Mouse (Mus musculus) neural tube, embryonic 11.5 days (tissue): ENCODE results near the gene Slc17a3. TPM values are rescaled to one million over a fixed set of nuclear protein-coding genes. Genes with fewer than 3 reads are reported as not detected.

Experiments
- ATAC-seq: fragments of 200-750 bp; cut with Nextera tagmentation; 2 replicates; pipeline ENCODE4 v1.8.0; 2017; ENCODE audit warnings: moderate number of reproducible peaks, mild to moderate bottlenecking, moderate TSS enrichment, moderate library complexity; ENCODE audit not compliant: insufficient read depth, low FRiP score, low TSS enrichment
- DNase-seq: peaks from one replicate; pipeline ENCODE4 v3.0.0-alpha.2; 2015; ENCODE audit warnings: low spot score
- H3K27ac ChIP-seq: fragments of 300-500 bp; sonication (generic); 2 replicates; pipeline ENCODE4 v1.5.1; 2014; ENCODE audit warnings: low read depth, mild to moderate bottlenecking, low read length
- H3K27me3 ChIP-seq: fragments of 300-500 bp; sonication (generic); 2 replicates; pipeline ENCODE4 v1.6.1; 2014; ENCODE audit warnings: mild to moderate bottlenecking, low read length, mixed read lengths; ENCODE audit not compliant: control insufficient read depth, insufficient read depth
- H3K36me3 ChIP-seq: fragments of 300-500 bp; sonication (generic); 2 replicates; pipeline ENCODE4 v1.6.1; 2014; ENCODE audit warnings: mild to moderate bottlenecking, low read length, moderate library complexity, mixed read lengths; ENCODE audit not compliant: control insufficient read depth, insufficient read depth
- H3K4me1 ChIP-seq: fragments of 300-500 bp; sonication (generic); 2 replicates; pipeline ENCODE4 v1.6.1; 2014; ENCODE audit warnings: low read length, mixed read lengths; ENCODE audit not compliant: control insufficient read depth, insufficient read depth
- H3K4me2 ChIP-seq: fragments of 300-500 bp; sonication (generic); 2 replicates; pipeline ENCODE4 v1.6.1; 2014; ENCODE audit warnings: low read depth, mild to moderate bottlenecking, moderate library complexity
- H3K4me3 ChIP-seq: fragments of 300-500 bp; sonication (generic); 2 replicates; pipeline ENCODE4 v1.5.1; 2014; ENCODE audit warnings: low read depth, low read length
- H3K9ac ChIP-seq: fragments of 300-500 bp; sonication (generic); 2 replicates; pipeline ENCODE4 v1.6.1; 2014; ENCODE audit warnings: mild to moderate bottlenecking, low read length
- H3K9me3 ChIP-seq: fragments of 300-500 bp; sonication (generic); 2 replicates; pipeline ENCODE4 v1.6.1; 2016; ENCODE audit warnings: low read length; ENCODE audit not compliant: control insufficient read depth
- WGBS: fragments of 180-500 bp; shearing (Covaris S2); extraction: QIAGEN DNeasy Blood & Tissue Kit; methylation state at CpG from one replicate; pipeline ENCODE4 v1.1.7; 2014; 5-methylcytosine and 5-hydroxymethylcytosine counted together
- polyA plus RNA-seq: library from polyadenylated mRNA; unstranded; fragments of >200 nt; fragmentation: Nextera tagmentation; extraction: Ambion mirVana; gene quantifications from 2 replicates; pipeline ENCODE4 v1.2.1, GENCODE M21; 2014

Slc17a3 gene
- polyA plus RNA-seq, 1 experiment from 2014 or later = not detected

DNA sequence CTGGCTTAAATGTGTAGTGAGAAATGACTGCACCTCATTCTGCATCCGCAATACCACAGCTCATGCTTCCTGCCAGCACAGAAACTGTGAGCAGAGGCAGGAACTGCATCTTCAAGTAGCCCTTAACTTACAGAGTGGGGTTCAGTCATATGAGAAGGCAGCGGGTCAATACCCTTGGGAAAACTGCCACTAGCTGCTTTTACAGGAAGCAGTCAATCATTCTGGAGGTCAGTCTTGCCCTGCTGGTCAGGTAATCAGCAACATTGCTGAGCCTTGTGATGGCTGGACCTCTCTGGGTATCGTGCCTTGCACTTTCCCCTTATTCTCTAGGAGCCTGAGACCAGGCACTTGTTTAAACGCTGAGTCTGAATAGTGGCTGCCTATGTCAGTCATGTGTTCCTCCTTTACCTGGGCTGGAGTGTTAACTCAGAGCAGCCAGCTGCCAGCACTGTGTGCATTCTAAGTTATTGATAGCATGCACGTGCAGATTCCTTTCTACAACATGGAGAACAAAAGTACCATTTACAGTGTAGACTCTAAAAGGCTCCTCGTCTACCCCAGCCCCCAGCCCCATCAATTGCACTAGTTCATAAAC lies 49.9 kb downstream of the Slc17a3 start:
- H3K9ac ChIP-seq = no peak overlapping the region
- peaks cover 3% of the 10 kb centered on the region for H3K4me1 ChIP-seq
- WGBS = 58% methylated on average over 6 of the region's 6 CpGs
- H3K27ac ChIP-seq = no peak overlapping the region
- H3K36me3 ChIP-seq = no peaks in the 10 kb centered on the region
- ATAC-seq (no peak), DNase-seq (peak; percentile 14)
- H3K4me3 ChIP-seq = no peak overlapping the region
- no peak overlapping the region for H3K4me2 ChIP-seq
- H3K27me3 ChIP-seq = no peaks in the 10 kb centered on the region
- H3K9me3 ChIP-seq = no peaks in the 10 kb centered on the region

DNA sequence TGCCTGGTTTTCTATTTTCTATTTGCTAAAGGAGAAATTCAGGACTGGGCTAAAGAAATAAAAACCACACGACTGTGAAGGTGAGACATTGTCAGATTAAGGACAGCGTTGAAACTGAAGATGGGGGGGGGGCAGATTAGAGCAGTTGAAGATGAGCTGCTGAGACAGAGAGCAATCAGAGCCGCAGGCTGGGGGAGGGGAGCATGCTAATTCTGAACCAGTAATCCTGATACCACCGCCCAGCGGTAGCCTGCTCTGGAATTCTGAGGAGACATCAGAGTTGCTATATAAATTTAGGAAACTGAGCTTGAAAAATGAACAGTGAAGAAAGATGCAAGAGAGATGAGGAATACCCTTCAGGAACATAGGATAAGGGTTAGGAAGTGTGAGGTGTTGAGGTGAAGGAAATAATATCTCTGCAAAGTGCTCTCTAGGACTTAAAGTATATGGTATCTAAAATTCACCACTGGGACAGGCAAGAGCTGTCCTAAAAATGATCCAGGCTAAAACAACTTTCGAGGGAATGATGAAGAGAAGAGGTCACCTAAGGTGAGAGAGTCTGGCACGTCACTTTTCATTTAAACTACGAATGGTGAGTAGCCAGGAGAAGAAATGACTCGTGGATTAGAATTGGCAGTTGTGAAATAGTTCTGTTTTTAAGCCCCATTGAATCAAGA lies 53.5 kb downstream of the Slc17a3 start:
- DNase-seq (no peak), ATAC-seq (no peak)
- WGBS = 30% methylated on average over 9 of the region's 9 CpGs

DNA sequence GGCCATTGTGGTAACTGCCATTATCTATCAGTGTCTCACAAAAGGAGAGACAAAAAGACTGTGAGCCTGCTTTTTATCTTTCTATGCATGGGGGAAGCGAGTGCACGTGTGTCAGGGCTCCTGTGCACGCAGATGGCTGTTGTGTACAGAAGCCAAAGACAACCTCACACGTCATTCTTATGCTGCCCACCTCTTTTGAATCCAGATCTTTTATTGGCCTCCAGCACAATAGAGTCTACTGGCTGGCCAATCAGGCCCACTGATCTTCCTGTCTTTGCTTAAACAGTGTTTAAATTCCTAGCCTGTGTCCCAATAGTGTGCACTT lies 54.0 kb downstream of the Slc17a3 start:
- ATAC-seq (no peak), DNase-seq (peak; percentile 24)
- Histone ChIP-seq H3K36me3 (no peaks in the 10 kb centered on the region), H3K4me2 (no peak overlapping the region), H3K27ac (no peak overlapping the region), H3K27me3 (no peaks in the 10 kb centered on the region), H3K4me1 (peaks cover 3% of the 10 kb centered on the region), H3K9ac (no peak overlapping the region), H3K9me3 (no peaks in the 10 kb centered on the region), H3K4me3 (no peak overlapping the region)
- WGBS = 37% methylated on average over 4 of the region's 4 CpGs

More for the DNA sequence above, 53.5 kb downstream of the Slc17a3 start:
- Histone ChIP-seq H3K27me3 (no peaks in the 10 kb centered on the region), H3K36me3 (no peaks in the 10 kb centered on the region), H3K4me1 (peaks cover 3% of the 10 kb centered on the region), H3K9me3 (no peaks in the 10 kb centered on the region), H3K4me3 (no peak overlapping the region), H3K27ac (no peak overlapping the region), H3K9ac (no peak overlapping the region), H3K4me2 (no peak overlapping the region)

DNA sequence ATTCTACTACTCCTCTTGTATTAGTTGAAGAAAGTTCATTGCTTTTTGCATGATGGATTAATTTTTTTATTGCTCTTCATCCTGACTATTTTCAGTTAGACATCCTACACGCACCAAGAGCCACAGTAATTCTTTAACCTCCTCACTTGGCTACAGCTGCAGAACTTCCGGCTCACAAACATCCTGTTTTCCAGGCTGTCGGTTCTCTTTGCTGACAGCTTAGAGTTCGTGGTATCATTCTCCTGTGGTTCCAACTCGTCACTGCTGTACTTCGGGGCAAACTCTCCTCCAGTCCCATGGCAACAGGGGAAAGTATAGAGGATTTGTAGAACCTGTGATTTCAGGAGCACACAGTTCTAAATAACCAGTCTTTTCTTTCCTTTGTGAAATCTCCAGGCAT lies 59.0 kb downstream of the Slc17a3 start:
- Histone ChIP-seq H3K9ac (no peak overlapping the region), H3K4me2 (no peak overlapping the region), H3K27me3 (no peaks in the 10 kb centered on the region), H3K4me3 (no peak overlapping the region), H3K9me3 (no peaks in the 10 kb centered on the region), H3K36me3 (no peaks in the 10 kb centered on the region), H3K27ac (no peak overlapping the region), H3K4me1 (no peaks in the 10 kb centered on the region)
- DNase-seq (no peak), ATAC-seq (no peak)
- WGBS = 71% methylated on average over 6 of the region's 6 CpGs

DNA sequence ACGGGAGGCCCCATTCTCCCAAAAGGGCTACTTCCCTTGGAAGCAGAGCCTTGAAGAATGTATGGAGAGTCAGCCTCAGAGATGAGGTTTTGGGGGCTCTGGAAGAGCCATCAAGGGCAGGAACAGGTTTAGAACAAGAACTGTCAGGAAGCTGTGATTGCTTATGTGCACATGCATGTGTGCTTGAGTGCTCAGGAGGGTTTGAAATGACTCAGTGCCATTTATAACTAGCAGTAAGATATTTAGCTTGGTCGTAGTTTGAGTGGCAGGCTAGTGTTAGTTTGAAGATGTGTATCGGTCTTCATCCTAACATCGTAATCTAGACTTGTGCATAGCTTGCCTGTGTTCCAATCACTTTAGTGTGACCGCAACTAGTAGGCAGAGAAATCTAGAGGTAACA lies 67.7 kb downstream of the Slc17a3 start:
- H3K27me3 ChIP-seq = no peaks in the 10 kb centered on the region

DNA sequence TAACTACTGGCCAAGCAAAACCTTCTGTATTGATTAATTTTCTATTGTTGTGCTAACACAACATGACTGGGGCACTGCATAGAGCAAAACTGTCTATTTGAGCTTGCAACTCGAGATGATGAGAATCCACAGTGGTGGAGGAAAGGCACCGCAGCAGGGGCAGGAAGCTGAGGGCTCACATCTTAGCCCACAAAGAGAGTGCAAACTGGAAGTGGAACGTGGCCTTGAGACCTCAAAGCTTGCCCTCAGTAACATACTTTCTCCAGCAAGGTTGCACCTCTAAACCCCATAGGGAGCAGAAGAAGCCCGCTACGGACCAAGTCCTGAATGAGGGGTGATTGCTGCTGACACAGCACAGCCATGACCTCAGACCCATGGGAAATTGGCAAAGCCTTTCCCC lies 70.9 kb downstream of the Slc17a3 start:
- Histone ChIP-seq H3K4me1 (no peaks in the 10 kb centered on the region), H3K9ac (no peak overlapping the region), H3K27ac (no peak overlapping the region), H3K4me3 (no peak overlapping the region), H3K36me3 (no peaks in the 10 kb centered on the region), H3K9me3 (no peaks in the 10 kb centered on the region), H3K4me2 (no peak overlapping the region), H3K27me3 (no peaks in the 10 kb centered on the region)
- no peak for DNase-seq
- WGBS = 92% methylated on average over 5 of the region's 5 CpGs
- no peak for ATAC-seq

More for the DNA sequence above, 67.7 kb downstream of the Slc17a3 start:
- Histone ChIP-seq H3K4me3 (no peak overlapping the region), H3K4me2 (no peak overlapping the region), H3K36me3 (no peaks in the 10 kb centered on the region), H3K9me3 (no peaks in the 10 kb centered on the region), H3K4me1 (no peaks in the 10 kb centered on the region), H3K9ac (no peak overlapping the region), H3K27ac (no peak overlapping the region)
- no peak for DNase-seq
- 96% methylated on average over 5 of the region's 5 CpGs for WGBS
- ATAC-seq = no peak

Other genes with a start within 250 kb of the Slc17a3 start
- gene Hist1h2be, start 218.3 kb upstream of the Slc17a3 start, polyA plus RNA-seq = 1.7 and 1.8 TPM in 2 replicates
- 16.3 and 18.2 TPM in 2 replicates for gene Hist1h1e, start 216.9 kb upstream of the Slc17a3 start, polyA plus RNA-seq
- gene Hist1h2ac, start 155.5 kb upstream of the Slc17a3 start, polyA plus RNA-seq = 0.92 and 0.97 TPM in 2 replicates
- gene Hist1h2bc, start 155.2 kb upstream of the Slc17a3 start, polyA plus RNA-seq = 21.3 and 22.2 TPM in 2 replicates
- not detected in 2 replicates for gene Hist1h1t, start 143.6 kb upstream of the Slc17a3 start, polyA plus RNA-seq
- gene Hist1h4c, start 141.0 kb upstream of the Slc17a3 start, polyA plus RNA-seq = 4.1 and 5.2 TPM in 2 replicates
- gene Hfe, start 128.6 kb upstream of the Slc17a3 start, polyA plus RNA-seq = 3.2 and 3.3 TPM in 2 replicates
- 12.2 and 15.3 TPM in 2 replicates for gene Hist1h1c, start 100.6 kb upstream of the Slc17a3 start, polyA plus RNA-seq
- 8.3 and 10.6 TPM in 2 replicates for gene Hist1h3c, start 93.8 kb upstream of the Slc17a3 start, polyA plus RNA-seq
- 2.4 and 2.9 TPM in 2 replicates for gene Hist1h2bb, start 92.7 kb upstream of the Slc17a3 start, polyA plus RNA-seq
- 33.1 and 47.3 TPM in 2 replicates for gene Hist1h2ab, start 88.3 kb upstream of the Slc17a3 start, polyA plus RNA-seq
- 6.2 and 8.4 TPM in 2 replicates for gene Hist1h3b, start 87.2 kb upstream of the Slc17a3 start, polyA plus RNA-seq
- 4.3 and 9.0 TPM in 2 replicates for gene Hist1h4b, start 82.4 kb upstream of the Slc17a3 start, polyA plus RNA-seq
- gene Hist1h4a, start 78.2 kb upstream of the Slc17a3 start, polyA plus RNA-seq = not detected in 2 replicates
- gene Hist1h3a, start 77.0 kb upstream of the Slc17a3 start, polyA plus RNA-seq = 2.3 and 4.3 TPM in 2 replicates
- gene Hist1h1a, start 75.8 kb upstream of the Slc17a3 start, polyA plus RNA-seq = 1.1 and 3.6 TPM in 2 replicates
- not detected in 2 replicates for gene Trim38, start 69.5 kb upstream of the Slc17a3 start, polyA plus RNA-seq
- gene Slc17a2, start 32.4 kb upstream of the Slc17a3 start, polyA plus RNA-seq = not detected in 2 replicates
- gene Slc17a1, start 28.3 kb downstream of the Slc17a3 start, polyA plus RNA-seq = not detected in 2 replicates
- gene Slc17a4, start 75.6 kb downstream of the Slc17a3 start, polyA plus RNA-seq = 0.49 and 0.64 TPM in 2 replicates
- not detected in 2 replicates for gene Hist1h2ba, start 94.7 kb downstream of the Slc17a3 start, polyA plus RNA-seq
- gene Hist1h2aa, start 95.0 kb downstream of the Slc17a3 start, polyA plus RNA-seq = not detected in 2 replicates
- 0.45 and 0.73 TPM in 2 replicates for gene Scgn, start 151.8 kb downstream of the Slc17a3 start, polyA plus RNA-seq